Mouse (Mus musculus) heart, postnatal 36 days (tissue): ENCODE measurements at regions not wholly inside any gene's neighbourhood (a gene's known extent, or its start where the extent isn't known, plus 50 kb on each side); places are given as distances from the start of the nearest gene placed in this dataset.

Source experiments
- DNase-seq, 2 experiments: peaks; one replicate each; pipeline ENCODE4 v3.0.0; 2021 to 2022
- intact Hi-C: fragments of 180-260 bp; cut with DNase I; formaldehyde crosslinking; loops from one replicate; pipeline ENCODE4 v1.15.1; 2025

- intact Hi-C loops: no loop called here
- no peak for DNase-seq
Measured at GRCm38 (mm10) chr2:173365441-173366166, 89.3 kb upstream of the Pmepa1 start.

DNA sequence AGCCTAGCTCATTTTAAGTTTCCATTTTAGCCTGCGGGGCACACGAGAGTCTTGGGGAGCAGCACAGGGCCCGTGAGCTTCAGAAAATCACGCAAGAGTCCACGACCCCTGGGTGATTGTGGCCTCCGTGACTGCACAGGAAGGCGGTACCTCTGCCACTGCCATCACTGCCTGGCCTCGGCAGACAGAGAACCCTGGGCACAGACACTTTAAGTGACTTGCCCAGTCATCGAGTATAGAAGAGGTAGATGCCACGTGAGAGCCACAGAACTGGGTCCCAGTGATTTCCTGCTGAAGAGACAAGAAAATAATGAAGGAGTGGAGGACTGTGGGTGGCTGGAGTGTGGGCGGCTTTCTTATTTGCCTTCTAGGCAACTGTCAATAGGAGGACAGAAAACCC, 90.4 kb upstream of the Pmepa1 start:
- intact Hi-C loops: no loop called here
- DNase-seq: no peak

- intact Hi-C loops: no loop called here
- no peak for DNase-seq
Measured at GRCm38 (mm10) chr2:173368899-173369298, 92.6 kb upstream of the Pmepa1 start.

- DNase-seq: no peak
- intact Hi-C loops: no loop called here
Measured at GRCm38 (mm10) chr2:173376926-173377325, 100.6 kb upstream of the Pmepa1 start.

DNA sequence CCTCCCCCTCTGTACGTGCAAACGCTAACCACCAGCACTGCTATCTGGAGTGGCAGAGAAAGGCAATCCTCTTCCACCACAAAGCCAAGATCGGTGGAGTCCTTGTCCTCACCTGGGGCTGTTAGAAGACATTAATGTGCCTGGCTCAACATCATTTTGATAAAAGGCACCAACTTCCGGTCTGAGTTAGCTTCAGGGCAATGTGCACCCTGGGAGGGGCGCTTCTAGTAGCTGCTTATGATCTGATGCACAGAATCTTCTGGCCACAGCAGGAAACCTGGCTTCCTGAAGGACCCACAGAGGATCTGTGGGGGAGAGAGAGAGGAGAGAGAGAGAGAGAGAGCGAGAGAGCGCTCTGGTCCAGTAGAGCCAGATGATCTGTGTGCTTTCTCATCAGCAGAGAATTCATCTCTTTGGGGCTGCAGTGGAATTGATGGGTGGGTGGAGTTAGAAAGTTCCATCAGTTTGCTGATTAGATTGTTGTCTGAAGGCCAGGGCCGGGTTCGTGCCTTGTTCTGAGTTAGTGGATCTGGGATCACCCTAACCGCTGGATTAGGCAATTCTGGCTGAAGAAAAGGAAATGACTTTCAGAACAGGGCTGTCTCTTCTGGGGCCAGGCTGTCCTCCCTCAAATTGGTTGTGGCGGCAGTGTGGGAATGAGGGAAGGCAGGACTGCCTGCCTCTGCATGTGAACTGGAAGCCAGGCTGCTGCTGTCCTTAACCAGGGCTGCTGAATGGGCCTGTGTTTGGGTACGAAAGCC, 101.3 kb upstream of the Pmepa1 start:
- intact Hi-C loops: no loop called here
- peak; percentile 22 to 57 for DNase-seq

GRCm38 (mm10) chr2:173379736-173380135, 103.4 kb upstream of the Pmepa1 start:
- DNase-seq: no peak
- intact Hi-C loops: no loop called here

DNA sequence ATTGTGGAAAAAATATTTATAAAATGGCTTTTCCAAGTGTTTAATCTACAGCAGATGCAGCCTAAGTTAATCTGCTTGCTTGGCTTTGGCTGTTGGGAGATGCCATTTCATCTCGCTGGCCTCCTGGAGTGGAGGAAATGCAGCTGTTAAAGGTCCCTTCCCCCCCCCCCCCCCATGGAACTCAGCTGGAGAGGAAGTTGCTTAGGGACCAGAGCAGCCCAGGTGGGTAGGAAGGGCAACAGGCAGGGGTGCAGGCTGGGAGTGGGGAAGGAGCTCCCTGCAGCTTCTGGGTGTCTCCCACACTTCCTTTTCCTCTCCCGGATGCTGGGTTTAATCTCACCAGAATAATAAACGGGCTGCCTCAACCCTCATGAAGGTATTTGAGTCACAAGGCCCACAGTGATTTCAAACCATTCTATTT, 104.0 kb upstream of the Pmepa1 start:
- DNase-seq: peak in 1 of 2 experiments; percentile 12
- intact Hi-C loops: no loop called here

DNA sequence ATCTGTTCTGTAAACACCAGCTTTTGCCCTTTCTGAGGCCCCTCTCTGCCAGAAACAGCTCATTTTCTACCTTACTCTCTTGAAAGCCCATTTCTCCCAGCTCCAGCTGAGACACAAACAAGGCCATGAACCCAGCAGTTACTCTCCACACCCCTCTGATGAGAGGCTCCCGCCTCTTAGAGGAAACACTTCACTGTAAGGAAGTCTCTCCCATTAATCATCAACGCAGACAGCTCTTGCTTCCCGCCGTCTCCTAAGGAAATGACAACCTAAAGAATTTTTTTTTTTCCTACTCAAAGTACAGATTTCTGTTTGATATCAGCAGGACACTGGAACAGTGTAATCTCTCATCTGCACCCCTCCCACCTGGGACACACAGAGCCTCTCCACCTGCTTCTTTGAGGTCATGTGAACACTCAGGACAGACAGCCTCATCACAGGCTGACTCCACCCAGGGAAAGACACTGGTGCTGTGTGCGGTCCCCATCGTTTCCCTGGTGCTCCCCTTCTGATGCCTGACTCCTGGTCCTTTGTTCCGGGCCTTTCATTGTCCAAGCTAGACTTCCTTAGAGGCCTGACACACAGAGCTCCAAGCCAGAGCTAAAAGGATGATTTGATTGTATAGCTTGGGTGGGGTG, 106.0 kb upstream of the Pmepa1 start:
- intact Hi-C loops: no loop called here
- DNase-seq: no peak

- intact Hi-C loops: no loop called here
- no peak for DNase-seq
Measured at GRCm38 (mm10) chr2:173384935-173385586, 108.7 kb upstream of the Pmepa1 start.

DNA sequence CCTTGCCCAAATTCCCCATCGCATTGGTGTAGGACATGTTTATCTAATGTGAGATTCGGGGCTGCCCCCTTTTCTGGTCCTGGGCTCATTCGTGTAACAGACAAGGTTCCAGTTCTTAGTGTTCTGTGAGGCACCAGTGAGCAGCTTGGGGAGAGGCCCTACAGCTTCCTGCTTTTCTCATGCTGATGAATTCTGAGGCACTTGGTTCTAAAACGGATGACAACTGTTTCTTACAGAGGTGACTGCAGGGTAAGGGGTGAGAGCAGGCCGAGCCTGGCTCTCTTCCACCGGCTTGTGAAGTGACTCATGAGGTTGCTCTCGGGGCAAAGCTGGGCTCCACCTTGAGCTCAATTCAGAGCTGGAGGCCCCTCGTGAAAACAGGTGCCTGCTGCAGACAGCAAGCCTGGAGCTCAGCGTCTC, 109.4 kb upstream of the Pmepa1 start:
- intact Hi-C loops: no loop called here
- DNase-seq: peak in 1 of 2 experiments; percentile 17

DNA sequence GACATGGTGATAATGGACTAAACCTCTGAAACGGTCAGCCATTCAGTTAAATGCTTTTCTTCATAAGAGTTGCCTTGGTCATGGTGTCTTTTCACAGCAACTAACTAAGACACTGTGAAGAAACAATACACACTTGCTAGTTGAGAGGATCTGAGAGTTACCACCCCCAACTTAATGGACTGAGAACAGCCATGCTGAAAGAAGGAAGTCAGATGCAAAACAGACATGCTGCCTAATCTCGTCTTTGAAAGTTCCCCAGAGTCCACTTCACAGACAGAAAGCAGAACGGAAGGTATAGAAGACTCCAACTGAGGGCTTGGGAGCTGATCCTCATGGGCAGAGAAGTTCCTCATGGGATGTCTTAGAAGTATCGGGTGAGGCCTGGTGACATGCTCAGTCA, 111.8 kb upstream of the Pmepa1 start:
- DNase-seq: no peak
- intact Hi-C loops: no loop called here

DNA sequence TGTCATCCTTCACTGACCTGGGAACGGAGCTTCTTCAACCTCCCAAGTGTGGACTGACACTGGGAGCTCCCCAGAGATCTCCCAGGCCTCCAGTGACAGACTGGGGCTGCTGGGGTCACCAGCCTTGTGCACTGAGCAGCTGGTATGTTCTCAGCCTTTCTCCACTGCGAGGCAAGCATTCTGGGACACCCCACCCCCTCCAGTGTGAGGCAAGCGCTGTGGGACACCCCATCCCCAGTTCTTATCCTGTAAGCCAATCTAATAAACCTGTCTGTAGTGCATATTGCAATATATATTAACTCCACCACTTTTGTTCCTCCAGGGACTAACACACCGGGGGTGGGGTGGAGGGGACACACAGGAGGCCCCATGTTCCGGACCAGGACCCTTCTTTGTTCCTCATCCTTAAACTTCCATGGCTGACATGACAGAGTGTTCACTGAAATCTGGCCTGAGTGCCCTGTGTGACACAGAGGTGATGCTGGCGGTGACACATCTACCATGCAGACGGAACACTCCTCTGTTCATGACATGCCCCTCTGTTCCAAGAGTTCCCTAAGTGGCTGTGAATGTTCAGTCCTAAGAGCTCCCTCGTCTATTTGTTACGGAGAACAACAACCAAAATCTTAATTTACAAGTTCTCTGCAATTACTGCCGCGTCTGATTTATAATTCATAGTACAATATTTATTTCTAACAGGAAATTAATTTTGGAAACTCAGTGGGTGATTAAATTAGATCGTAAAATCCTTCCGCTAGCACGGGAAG, 116.4 kb upstream of the Pmepa1 start:
- DNase-seq: no peak
- intact Hi-C loops: no loop called here

GRCm38 (mm10) chr2:173393324-173393592, 116.9 kb upstream of the Pmepa1 start:
- intact Hi-C loops: no loop called here
- no peak for DNase-seq

- DNase-seq: no peak
- intact Hi-C loops: no loop called here
Measured at GRCm38 (mm10) chr2:173395526-173395925, 119.2 kb upstream of the Pmepa1 start.

DNA sequence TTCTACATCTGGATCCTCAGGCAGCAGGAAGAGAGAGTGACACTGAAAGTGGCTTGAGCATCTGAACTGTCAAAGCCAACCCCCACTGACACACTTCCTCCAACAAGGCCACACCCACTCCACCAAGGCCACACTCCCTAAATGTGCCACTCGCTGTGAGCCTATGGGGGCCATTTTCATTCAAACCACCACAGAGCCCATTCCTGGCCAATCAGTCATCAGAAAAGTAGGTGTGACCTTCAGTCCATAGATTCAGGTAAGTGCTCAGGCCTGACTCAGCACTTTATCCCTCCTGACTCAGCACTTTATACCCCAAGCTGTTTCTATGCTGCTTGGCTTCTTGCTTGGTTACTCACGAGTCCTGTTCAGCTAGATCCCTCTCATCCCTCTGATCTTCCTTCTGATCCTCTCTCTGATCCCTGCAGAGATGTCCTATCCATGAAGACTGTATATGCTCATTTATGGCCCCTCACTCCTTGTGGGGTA, 121.6 kb upstream of the Pmepa1 start:
- intact Hi-C loops: no loop called here

DNA sequence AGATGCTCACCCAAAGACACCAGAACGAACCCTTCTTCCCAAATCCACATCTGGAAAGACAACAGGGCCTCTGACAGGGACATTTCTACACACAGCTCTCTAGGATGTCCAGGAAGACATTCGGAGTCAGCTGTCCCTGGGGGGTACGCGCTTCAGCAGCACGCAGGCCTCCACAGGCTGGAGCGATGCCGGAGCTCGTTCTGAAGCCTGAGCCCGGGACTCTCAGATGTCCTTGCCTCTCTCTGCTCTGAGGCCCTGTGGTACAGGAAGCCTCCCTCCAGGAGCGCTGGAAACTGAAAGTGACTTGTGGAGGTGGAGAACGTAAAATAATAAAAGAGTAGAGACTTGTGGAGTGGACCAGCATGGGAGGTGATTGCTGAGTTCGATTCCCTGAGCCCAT, 116.8 kb upstream of the 1700021F07Rik start:
- intact Hi-C loops: no loop called here
- DNase-seq: no peak

More for the DNA sequence above, 121.6 kb upstream of the Pmepa1 start:
- no peak for DNase-seq

DNA sequence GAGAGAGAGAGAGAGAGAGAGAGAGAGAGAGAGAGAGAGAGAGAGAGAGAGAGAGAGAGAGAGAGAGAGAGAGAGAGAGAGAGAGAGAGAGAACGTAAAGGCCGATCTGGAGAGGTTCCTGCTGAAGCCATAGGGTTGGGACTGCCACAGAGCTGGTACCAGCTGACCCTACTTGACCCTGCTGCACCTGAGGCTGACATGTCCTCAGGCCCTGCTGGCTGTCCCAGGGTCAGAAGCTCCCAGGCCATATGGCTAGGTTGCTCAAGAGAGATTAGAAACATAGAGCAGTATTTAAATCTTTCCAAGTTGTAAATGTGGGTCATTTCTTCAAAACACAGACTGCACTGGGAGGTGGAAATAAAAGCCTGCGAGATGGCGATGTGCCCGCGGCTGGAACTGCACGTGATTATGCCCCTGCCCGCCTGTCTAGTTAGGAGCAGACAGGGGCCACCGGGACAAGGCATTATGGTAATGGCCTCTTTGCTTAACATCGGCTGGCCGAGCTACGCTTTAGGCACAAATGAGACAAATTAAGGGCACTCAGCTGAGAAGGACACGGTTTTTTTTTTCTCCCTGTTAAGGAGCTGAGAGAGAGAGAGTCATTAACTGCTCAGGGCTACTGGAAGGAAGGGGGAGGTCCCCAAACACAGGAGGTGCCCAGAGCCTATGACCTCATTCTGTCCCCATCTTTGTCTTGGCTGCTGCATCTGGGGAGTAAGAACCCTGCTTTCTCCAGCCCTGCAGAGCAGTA, 115.9 kb upstream of the 1700021F07Rik start:
- no peak for DNase-seq
- intact Hi-C loops: no loop called here

- intact Hi-C loops: no loop called here
- DNase-seq: no peak
Measured at GRCm38 (mm10) chr2:173407133-173407532, 115.3 kb upstream of the 1700021F07Rik start.

DNA sequence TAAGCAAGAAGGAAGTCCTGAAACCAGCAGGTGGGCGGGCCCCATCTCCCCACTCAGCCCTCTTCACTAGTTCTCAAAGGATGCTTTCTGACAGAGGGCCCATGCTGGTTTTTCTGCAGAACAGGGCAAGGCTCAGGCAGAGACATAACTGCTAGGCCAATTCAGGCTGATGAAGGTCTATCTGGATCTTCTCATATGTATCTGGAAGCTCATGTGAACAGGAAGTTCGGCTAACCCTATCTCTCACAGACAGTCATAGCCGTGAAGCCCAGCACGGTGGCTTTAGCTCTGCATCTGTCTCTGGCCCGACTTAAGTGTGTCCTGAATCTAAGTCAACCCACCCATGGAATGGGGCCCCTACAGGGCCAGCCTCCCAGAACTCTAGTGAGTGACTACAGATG, 113.7 kb upstream of the 1700021F07Rik start:
- intact Hi-C loops: no loop called here
- no peak for DNase-seq

GRCm38 (mm10) chr2:173409433-173409832, 113.0 kb upstream of the 1700021F07Rik start:
- no peak for DNase-seq
- intact Hi-C loops: no loop called here
